Mouse (Mus musculus) embryonic facial prominence, embryonic 13.5 days (tissue): ENCODE measurements around the gene Rassf3. TPM values are rescaled to one million over a fixed set of nuclear protein-coding genes. Genes with fewer than 3 reads are reported as not detected.
A peak's percentile ranks its signal among the peaks of the same experiment; 100 is the strongest.

Experiments
- ATAC-seq: fragments of 200-750 bp; cut with Nextera tagmentation; 2 replicates; pipeline ENCODE4 v1.8.0; 2017; ENCODE audit warnings: low read depth; ENCODE audit not compliant: insufficient number of reproducible peaks, insufficient read depth, low FRiP score, low TSS enrichment
- H3K27ac ChIP-seq: fragments of 300-500 bp; sonication (generic); 2 replicates; pipeline ENCODE4 v1.5.1; 2015; ENCODE audit warnings: moderate library complexity, mild to moderate bottlenecking, inconsistent platforms
- H3K27me3 ChIP-seq: fragments of 300-500 bp; sonication (generic); 2 replicates; pipeline ENCODE4 v1.6.1; 2015; ENCODE audit warnings: mild to moderate bottlenecking, inconsistent platforms
- H3K36me3 ChIP-seq: fragments of 300-500 bp; sonication (generic); 2 replicates; pipeline ENCODE4 v1.6.1; 2015; ENCODE audit warnings: mild to moderate bottlenecking, inconsistent platforms
- H3K4me1 ChIP-seq: fragments of 300-500 bp; sonication (generic); 2 replicates; pipeline ENCODE4 v1.6.1; 2015; ENCODE audit warnings: inconsistent platforms
- H3K4me2 ChIP-seq: fragments of 300-500 bp; sonication (generic); 2 replicates; pipeline ENCODE4 v1.6.1; 2015; ENCODE audit warnings: moderate library complexity, mild to moderate bottlenecking, inconsistent platforms
- H3K4me3 ChIP-seq: fragments of 300-500 bp; sonication (generic); 2 replicates; pipeline ENCODE4 v1.5.1; 2015; ENCODE audit warnings: mild to moderate bottlenecking, inconsistent platforms
- H3K9ac ChIP-seq: fragments of 300-500 bp; sonication (generic); 2 replicates; pipeline ENCODE4 v1.6.1; 2015; ENCODE audit warnings: mild to moderate bottlenecking, inconsistent platforms
- H3K9me3 ChIP-seq: fragments of 300-500 bp; sonication (generic); 2 replicates; pipeline ENCODE4 v1.6.1; 2016; ENCODE audit warnings: inconsistent platforms
- WGBS: fragments of 180-500 bp; shearing (Covaris S2); methylation state at CpG from one replicate; pipeline ENCODE4 v1.1.7; 2015; ENCODE audit warnings: mixed read lengths; 5-methylcytosine and 5-hydroxymethylcytosine counted together
- polyA plus RNA-seq: library from polyadenylated mRNA; unstranded; fragments of >200 nt; fragmentation: Nextera tagmentation; extraction: Ambion mirVana; gene quantifications from 2 replicates; pipeline ENCODE4 v1.2.1, GENCODE M21; 2015

The Rassf3 gene
- polyA plus RNA-seq, 1 experiment from 2014 or later, result 20.8 TPM

- H3K9ac ChIP-seq, result no peak overlapping the region
- no peak overlapping the region for H3K4me3 ChIP-seq
- H3K36me3 ChIP-seq, result no peaks in the 10 kb centered on the region
- H3K4me1 ChIP-seq, result peaks cover 43% of the 10 kb centered on the region
- no peaks in the 10 kb centered on the region for H3K9me3 ChIP-seq
- ATAC-seq, result no peak
- no peaks in the 10 kb centered on the region for H3K27me3 ChIP-seq
- H3K4me2 ChIP-seq, result no peak overlapping the region
- 77% methylated on average over 5 of the region's 5 CpGs for WGBS
- no peak overlapping the region for H3K27ac ChIP-seq
Measured at GRCm38 (mm10) chr10:121501160-121501559, 25.0 kb upstream of the Rassf3 start.

GRCm38 (mm10) chr10:121500034-121500433 is 23.9 kb upstream of the Rassf3 start:
- H3K27ac ChIP-seq, result 0 out of 2 replicates have a peak overlapping the region, but pooled peaks have one; percentile 28
- H3K4me3 ChIP-seq, result no peak overlapping the region
- H3K36me3 ChIP-seq, result no peaks in the 10 kb centered on the region
- H3K9ac ChIP-seq, result no peak overlapping the region
- WGBS, result 51% methylated on average over 5 of the region's 5 CpGs
- H3K4me1 ChIP-seq, result peaks cover 33% of the 10 kb centered on the region
- no peak for ATAC-seq
- H3K27me3 ChIP-seq, result no peaks in the 10 kb centered on the region
- no peaks in the 10 kb centered on the region for H3K9me3 ChIP-seq
- no peak overlapping the region for H3K4me2 ChIP-seq

GRCm38 (mm10) chr10:121499063-121499462 is 22.9 kb upstream of the Rassf3 start:
- no peak for ATAC-seq
- Histone ChIP-seq H3K4me2 (no peak overlapping the region), H3K27ac (peak overlapping the region; percentile 33; the same call in 1 of the 2 replicates), H3K27me3 (no peaks in the 10 kb centered on the region), H3K4me1 (peaks cover 29% of the 10 kb centered on the region), H3K4me3 (no peak overlapping the region), H3K9me3 (no peaks in the 10 kb centered on the region), H3K36me3 (no peaks in the 10 kb centered on the region), H3K9ac (no peak overlapping the region)
- 54% methylated on average over 2 of the region's 2 CpGs for WGBS

- Histone ChIP-seq H3K4me1 (peaks cover 33% of the 10 kb centered on the region), H3K4me2 (peak overlapping the region; percentile 27), H3K36me3 (no peaks in the 10 kb centered on the region), H3K27ac (peak overlapping the region; percentile 81), H3K4me3 (no peak overlapping the region), H3K9me3 (no peaks in the 10 kb centered on the region), H3K27me3 (no peaks in the 10 kb centered on the region), H3K9ac (no peak overlapping the region)
- WGBS, result 42% methylated on average over 8 of the region's 8 CpGs
- ATAC-seq, result no peak
Measured at GRCm38 (mm10) chr10:121498481-121498904, 22.3 kb upstream of the Rassf3 start.

- no peaks in the 10 kb centered on the region for H3K9me3 ChIP-seq
- H3K4me3 ChIP-seq, result no peak overlapping the region
- H3K36me3 ChIP-seq, result no peaks in the 10 kb centered on the region
- H3K4me1 ChIP-seq, result peaks cover 35% of the 10 kb centered on the region
- WGBS, result 19% methylated on average over 7 of the region's 7 CpGs
- no peaks in the 10 kb centered on the region for H3K27me3 ChIP-seq
- no peak overlapping the region for H3K9ac ChIP-seq
- peak overlapping the region; percentile 81 for H3K27ac ChIP-seq
- ATAC-seq, result 0 out of 2 replicates have a peak, but pooled peaks have one; percentile 35
- H3K4me2 ChIP-seq, result peak overlapping the region; percentile 27
Measured at GRCm38 (mm10) chr10:121497968-121498367, 21.8 kb upstream of the Rassf3 start.

- WGBS, result 67% methylated on average over 7 of the region's 7 CpGs
Measured at GRCm38 (mm10) chr10:121496616-121497015, 20.5 kb upstream of the Rassf3 start.

GRCm38 (mm10) chr10:121494163-121494425 is 17.9 kb upstream of the Rassf3 start:
- 72% methylated on average over 2 of the region's 2 CpGs for WGBS
- Histone ChIP-seq H3K4me2 (no peak overlapping the region), H3K27ac (no peak overlapping the region; the same call in 1 of the 2 replicates), H3K36me3 (no peaks in the 10 kb centered on the region), H3K9me3 (no peaks in the 10 kb centered on the region), H3K4me3 (no peak overlapping the region), H3K4me1 (peaks cover 22% of the 10 kb centered on the region), H3K27me3 (no peaks in the 10 kb centered on the region), H3K9ac (no peak overlapping the region)
- ATAC-seq, result no peak

More at GRCm38 (mm10) chr10:121496616-121497015, 20.5 kb upstream of the Rassf3 start:
- Histone ChIP-seq H3K36me3 (no peaks in the 10 kb centered on the region), H3K4me1 (peaks cover 35% of the 10 kb centered on the region), H3K4me3 (no peak overlapping the region), H3K9ac (no peak overlapping the region), H3K4me2 (no peak overlapping the region), H3K27me3 (no peaks in the 10 kb centered on the region), H3K27ac (peak overlapping the region; percentile 44; the same call in 1 of the 2 replicates), H3K9me3 (no peaks in the 10 kb centered on the region)
- no peak for ATAC-seq

GRCm38 (mm10) chr10:121493374-121494162 is 17.4 kb upstream of the Rassf3 start:
- Histone ChIP-seq H3K36me3 (no peaks in the 10 kb centered on the region), H3K4me3 (no peak overlapping the region), H3K27me3 (no peaks in the 10 kb centered on the region), H3K4me1 (peaks cover 20% of the 10 kb centered on the region), H3K9me3 (no peaks in the 10 kb centered on the region), H3K4me2 (no peak overlapping the region), H3K27ac (no peak overlapping the region; the same call in 1 of the 2 replicates), H3K9ac (no peak overlapping the region)
- 70% methylated on average over 9 of the region's 9 CpGs for WGBS
- no peak for ATAC-seq

- Histone ChIP-seq H3K4me2 (no peak overlapping the region), H3K9ac (no peak overlapping the region), H3K4me3 (no peak overlapping the region), H3K27me3 (no peaks in the 10 kb centered on the region), H3K36me3 (no peaks in the 10 kb centered on the region), H3K27ac (no peak overlapping the region), H3K9me3 (no peaks in the 10 kb centered on the region), H3K4me1 (peaks cover 12% of the 10 kb centered on the region)
- no peak for ATAC-seq
- WGBS, result 79% methylated on average over 7 of the region's 7 CpGs
Measured at GRCm38 (mm10) chr10:121492608-121493315, 16.6 kb upstream of the Rassf3 start.

- Histone ChIP-seq H3K9me3 (no peaks in the 10 kb centered on the region), H3K4me3 (no peak overlapping the region), H3K9ac (no peak overlapping the region), H3K27me3 (no peaks in the 10 kb centered on the region), H3K27ac (no peak overlapping the region), H3K4me2 (no peak overlapping the region), H3K36me3 (no peaks in the 10 kb centered on the region), H3K4me1 (0 out of 2 replicates have a peak, but pooled peaks cover 6% of the 10 kb centered on the region)
- ATAC-seq, result no peak
- 92% methylated on average over 6 of the region's 6 CpGs for WGBS
Measured at GRCm38 (mm10) chr10:121489941-121490340, 13.8 kb upstream of the Rassf3 start.

GRCm38 (mm10) chr10:121488623-121489299 is 12.6 kb upstream of the Rassf3 start:
- no peak overlapping the region for H3K4me2 ChIP-seq
- H3K9ac ChIP-seq, result no peak overlapping the region
- H3K9me3 ChIP-seq, result no peaks in the 10 kb centered on the region
- H3K36me3 ChIP-seq, result no peaks in the 10 kb centered on the region
- no peak overlapping the region for H3K27ac ChIP-seq
- no peak overlapping the region for H3K4me3 ChIP-seq
- WGBS, result 86% methylated on average over 14 of the region's 14 CpGs
- no peaks in the 10 kb centered on the region for H3K27me3 ChIP-seq
- no peak for ATAC-seq
- H3K4me1 ChIP-seq, result 0 out of 2 replicates have a peak, but pooled peaks cover 4% of the 10 kb centered on the region
